Mouse (Mus musculus): ENCODE measurements at regions not wholly inside any gene's neighbourhood (a gene's known extent, or its start where the extent isn't known, plus 50 kb on each side); places are given as distances from the start of the nearest gene placed in this dataset.

DNA sequence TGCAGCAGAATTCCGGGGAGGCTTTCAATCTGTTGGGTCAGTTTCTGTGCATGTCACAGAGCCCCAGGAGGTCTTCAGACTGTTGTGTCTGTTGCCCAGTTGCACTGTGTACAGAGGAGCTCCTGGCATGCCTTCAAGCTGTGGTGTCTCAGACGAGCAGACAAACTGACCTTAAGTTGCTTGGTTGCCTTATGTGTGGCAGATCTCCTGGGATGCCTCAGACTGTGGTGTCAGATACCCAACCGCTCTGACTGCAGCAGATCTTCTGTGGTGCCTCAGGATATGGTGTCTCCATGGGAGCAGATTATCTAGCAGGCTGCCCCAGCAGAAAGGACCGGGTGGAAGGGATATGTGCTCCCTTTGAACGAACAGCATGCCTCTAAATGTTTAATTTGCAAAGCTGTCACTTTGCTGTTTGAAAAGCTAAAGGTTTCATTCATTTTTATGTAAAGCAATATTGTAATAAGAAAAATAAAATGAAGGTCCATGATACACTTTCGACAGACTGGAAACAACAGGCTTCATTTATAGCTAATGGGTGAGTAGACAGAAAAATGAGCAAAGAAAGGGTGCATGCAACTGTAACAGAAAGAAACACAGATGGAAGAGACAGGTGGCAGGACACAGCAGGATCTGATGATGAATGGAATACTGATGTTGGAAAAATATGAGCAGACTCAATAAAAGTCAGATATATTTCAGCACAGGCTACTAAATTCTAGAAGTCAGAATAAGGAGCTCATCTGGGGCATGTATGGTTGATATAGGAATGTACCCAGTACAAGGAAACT lies 1060.0 kb downstream of the Serpinb8 start:
- DNase-seq = peak; percentile 6

- no peak for DNase-seq
These were observed 1081.2 kb downstream of the Serpinb8 start for GRCm38 (mm10) chr1:108671026-108671425.
